Mouse (Mus musculus): ENCODE measurements around the gene Lce1b.

Lce1b gene

GRCm38 (mm10) chr3:92656826-92657225 is at the start of gene Lce1b:
TSS of gene Lce1b (minus strand) at chr3:92656926.
- no peak for DNase-seq (ENCODE audit: low spot score in 2 of 2)

- no peak for DNase-seq (ENCODE audit: low spot score in 2 of 2)
Measured at GRCm38 (mm10) chr3:92694613-92695012, 37.9 kb upstream of the Lce1b start.

- DNase-seq (ENCODE audit: low spot score in 2 of 2): no peak
Measured at GRCm38 (mm10) chr3:92691688-92692087, 35.0 kb upstream of the Lce1b start.

GRCm38 (mm10) chr3:92689154-92689553 is 32.4 kb upstream of the Lce1b start:
- peak; percentile 19 to 22 for DNase-seq (ENCODE audit: low spot score in 2 of 2)

DNA sequence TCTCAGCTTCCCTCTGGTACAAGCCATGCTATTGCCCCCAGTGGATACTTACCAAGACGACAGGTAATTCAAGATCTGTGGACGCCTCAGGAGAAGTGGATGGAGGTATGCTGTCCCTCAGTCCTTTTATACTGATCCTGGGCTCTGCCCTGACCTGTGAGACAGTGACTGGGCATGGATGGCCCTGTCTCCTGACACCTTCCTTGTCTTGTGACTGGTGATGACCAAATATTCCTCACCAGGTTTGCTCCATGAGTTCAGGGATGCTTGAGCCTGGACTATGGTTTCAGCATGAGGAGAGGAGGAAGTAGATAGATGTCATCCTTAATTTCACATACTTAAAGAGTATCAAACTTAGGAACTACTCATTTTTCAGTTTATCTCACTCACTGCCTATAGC is 30.4 kb upstream of the Lce1b start, which contains the start of gene Lce1d:
Gene Lce1d, minus strand, starts transcription at position 101 of the 400 bp plus-strand sequence.
- DNase-seq (ENCODE audit: low spot score in 2 of 2): no peak

GRCm38 (mm10) chr3:92678947-92679346 is 22.2 kb upstream of the Lce1b start, which contains the start of gene Lce1c:
TSS of gene Lce1c (plus strand) at chr3:92679247.
- no peak for DNase-seq (ENCODE audit: low spot score in 2 of 2)

DNA sequence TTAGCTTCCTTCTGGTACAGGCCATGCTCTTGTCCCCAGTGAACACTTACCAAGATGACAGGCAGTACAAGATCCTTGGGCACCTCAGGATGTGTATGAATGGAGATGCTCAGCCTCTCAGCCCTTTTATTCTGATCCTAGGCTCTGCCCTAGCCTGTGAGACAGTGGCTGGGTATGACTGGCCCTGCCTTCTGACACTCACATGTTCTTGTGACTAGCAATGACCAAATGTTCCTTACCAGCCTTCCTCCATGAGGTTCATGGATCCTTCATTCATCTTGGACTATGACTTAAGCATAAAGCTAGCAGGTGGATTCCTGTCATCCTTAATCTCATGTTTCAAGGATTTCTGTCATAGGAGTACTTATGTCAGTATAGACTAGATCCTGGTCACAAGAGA is 13.5 kb upstream of the Lce1b start, which contains the start of gene Lce1a2:
Gene Lce1a2, minus strand, starts transcription at position 101 of the 400 bp plus-strand sequence.
- no peak for DNase-seq (ENCODE audit: low spot score in 2 of 2)

DNA sequence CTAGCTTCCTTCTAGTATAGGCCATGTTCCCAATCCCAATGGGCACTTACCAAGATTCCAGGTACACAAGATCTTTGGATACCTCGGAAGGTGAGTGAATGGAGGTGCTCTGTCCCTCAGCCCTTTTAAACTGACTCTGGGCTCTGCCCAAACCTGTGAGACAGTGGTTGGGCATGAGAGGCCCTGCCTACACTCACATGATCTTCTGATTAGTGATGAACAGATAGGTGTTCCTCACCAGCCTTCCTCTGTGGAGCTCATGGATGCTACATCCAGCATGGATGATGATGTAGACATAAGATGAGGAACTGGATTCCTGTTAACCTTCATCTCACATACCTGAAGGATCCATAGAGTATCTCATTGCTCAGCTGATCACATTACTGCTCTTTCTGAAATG is 8.5 kb downstream of the Lce1b start, which contains the start of gene Lce1a1:
Gene Lce1a1, minus strand, starts transcription at position 101 of the 400 bp plus-strand sequence.
- no peak for DNase-seq (ENCODE audit: low spot score in 2 of 2)

GRCm38 (mm10) chr3:92639854-92640253 is 16.9 kb downstream of the Lce1b start:
- DNase-seq (ENCODE audit: low spot score in 2 of 2): no peak

GRCm38 (mm10) chr3:92638653-92638991 is 18.1 kb downstream of the Lce1b start:
- no peak for DNase-seq (ENCODE audit: low spot score in 2 of 2)

DNA sequence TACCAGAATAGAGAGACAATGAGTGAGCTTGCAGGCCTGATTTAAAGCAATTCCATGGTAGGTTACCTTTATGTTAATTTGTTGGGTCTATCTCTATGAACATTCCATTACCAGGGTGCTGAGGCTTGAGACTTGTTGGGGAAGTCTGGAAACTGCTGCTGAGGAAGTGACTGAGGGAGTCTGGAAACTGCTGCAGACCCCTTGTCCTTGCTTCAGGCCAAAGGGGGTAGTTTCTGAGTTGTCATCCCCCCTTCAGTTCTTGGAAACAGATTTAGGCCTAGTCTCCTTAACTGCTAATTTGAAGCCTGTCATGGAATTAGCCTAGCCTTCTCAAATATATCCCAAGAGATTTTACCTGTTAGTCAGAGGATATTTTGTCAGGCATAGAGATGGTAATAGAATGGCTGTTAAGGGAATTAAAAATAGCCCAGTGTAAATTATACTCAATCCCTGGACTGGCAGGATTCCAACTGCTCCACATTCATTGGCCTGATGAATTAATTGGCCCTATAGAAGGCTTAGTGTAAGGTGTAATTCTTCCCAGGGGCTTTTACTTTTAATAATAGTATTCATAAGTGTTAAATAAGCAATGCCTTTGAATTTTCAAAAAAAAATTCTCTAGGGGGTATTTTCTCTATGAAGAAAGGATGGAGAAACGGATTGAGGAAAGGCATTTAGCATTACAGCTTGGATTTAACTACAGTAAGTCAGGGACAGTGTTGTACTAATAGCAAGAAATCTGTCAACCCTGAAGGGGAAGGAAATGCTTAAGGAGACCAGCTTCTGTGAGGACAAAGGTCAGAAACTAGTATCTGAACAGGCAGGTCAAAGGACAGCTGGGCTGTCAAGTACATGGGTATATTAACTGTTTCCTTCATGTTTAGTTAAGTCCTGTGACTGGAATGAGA is 18.7 kb downstream of the Lce1b start:
- DNase-seq (ENCODE audit: low spot score in 2 of 2): no peak

GRCm38 (mm10) chr3:92621560-92621959 is 35.2 kb downstream of the Lce1b start, which contains the start of gene Lce6a:
TSS of gene Lce6a (minus strand) at chr3:92621660.
- DNase-seq (ENCODE audit: low spot score in 2 of 2): no peak

GRCm38 (mm10) chr3:92609804-92610203 is 46.9 kb downstream of the Lce1b start:
- no peak for DNase-seq (ENCODE audit: low spot score in 2 of 2)

GRCm38 (mm10) chr3:92607392-92607791 is 49.3 kb downstream of the Lce1b start, which contains the start of gene 2210017I01Rik:
TSS of gene 2210017I01Rik (minus strand) at chr3:92607492.
- no peak for DNase-seq (ENCODE audit: low spot score in 2 of 2)
